Mouse (Mus musculus): Measurements from ENCODE around the gene Mast4. TPM values are rescaled to one million over a fixed set of nuclear protein-coding genes. Genes with fewer than 3 reads are reported as not detected.
A peak's percentile ranks its signal among the peaks of the same experiment; 100 is the strongest.
"Not testable (repeated sequence)": the region's sequence is repeated elsewhere in the genome, so short reads cannot be mapped to it uniquely, and the experiment has no call there.

Mast4 gene
- total RNA-seq, 2 experiments from 2014 or later: 80.4 to 89.0 TPM

- DNase-seq: no peak
These were observed 594.4 kb downstream of the Mast4 start for GRCm38 (mm10) chr13:102739720-102740535.

- DNase-seq: no peak
These were observed 596.5 kb downstream of the Mast4 start for GRCm38 (mm10) chr13:102737811-102738210.

GRCm38 (mm10) chr13:102733063-102733462 is 601.2 kb downstream of the Mast4 start:
- no peak for DNase-seq

GRCm38 (mm10) chr13:102728951-102729350 is 605.3 kb downstream of the Mast4 start:
- not testable (repeated sequence) for DNase-seq

GRCm38 (mm10) chr13:102728035-102728434 is 606.3 kb downstream of the Mast4 start:
- no peak for DNase-seq

- DNase-seq: no peak
These were observed 607.4 kb downstream of the Mast4 start for GRCm38 (mm10) chr13:102726876-102727275.

- no peak for DNase-seq
These were observed 608.4 kb downstream of the Mast4 start for GRCm38 (mm10) chr13:102725906-102726305.

- DNase-seq: no peak
These were observed 608.9 kb downstream of the Mast4 start for GRCm38 (mm10) chr13:102725416-102725815.

- DNase-seq: no peak
These were observed 617.3 kb downstream of the Mast4 start for GRCm38 (mm10) chr13:102716973-102717372.

GRCm38 (mm10) chr13:102700744-102701143 is 633.6 kb downstream of the Mast4 start:
- no peak for DNase-seq

GRCm38 (mm10) chr13:102700176-102700575 is 634.1 kb downstream of the Mast4 start:
- DNase-seq: no peak

- DNase-seq: peak; percentile 73
These were observed 635.5 kb downstream of the Mast4 start for GRCm38 (mm10) chr13:102698751-102699323.

- DNase-seq: no peak
These were observed 636.0 kb downstream of the Mast4 start for GRCm38 (mm10) chr13:102698335-102698734.

- DNase-seq: no peak
These were observed 639.0 kb downstream of the Mast4 start for GRCm38 (mm10) chr13:102695121-102695905.

- no peak for DNase-seq
These were observed 640.1 kb downstream of the Mast4 start for GRCm38 (mm10) chr13:102694154-102694553.

- DNase-seq: peak; percentile 17
These were observed 640.9 kb downstream of the Mast4 start, which contains the start of gene Cd180 for GRCm38 (mm10) chr13:102693341-102693801. TSS of gene Cd180 (plus strand) at chr13:102693558.

GRCm38 (mm10) chr13:102691408-102692150 is 642.7 kb downstream of the Mast4 start:
- no peak for DNase-seq

- no peak for DNase-seq
These were observed 644.1 kb downstream of the Mast4 start for GRCm38 (mm10) chr13:102690184-102690583.

GRCm38 (mm10) chr13:102689201-102690090 is 644.9 kb downstream of the Mast4 start:
- no peak for DNase-seq

- DNase-seq: no peak
These were observed 646.2 kb downstream of the Mast4 start for GRCm38 (mm10) chr13:102688121-102688520.

- no peak for DNase-seq
These were observed 649.4 kb downstream of the Mast4 start for GRCm38 (mm10) chr13:102684890-102685289.
